Mouse (Mus musculus) heart, embryonic 10.5 days (tissue): Measurements from ENCODE around the gene Prdm16. TPM values are rescaled to one million over a fixed set of nuclear protein-coding genes. Genes with fewer than 3 reads are reported as not detected.

ENCODE experiments used
- DNase-seq: peaks from one replicate; pipeline ENCODE4 v3.0.0-alpha.2; 2017; ENCODE audit warnings: low spot score
- H3K27ac ChIP-seq: fragments of 300-500 bp; sonication (generic); 2 replicates; pipeline ENCODE4 v1.5.1; 2016; ENCODE audit warnings: mild to moderate bottlenecking
- H3K27me3 ChIP-seq: fragments of 300-500 bp; sonication (generic); 2 replicates; pipeline ENCODE4 v1.6.1; 2016; ENCODE audit warnings: mild to moderate bottlenecking; ENCODE audit not compliant: poor library complexity, insufficient read depth, severe bottlenecking
- H3K36me3 ChIP-seq: fragments of 300-500 bp; sonication (generic); 2 replicates; pipeline ENCODE4 v1.6.1; 2016; ENCODE audit warnings: mild to moderate bottlenecking, moderate library complexity
- H3K4me1 ChIP-seq: fragments of 300-500 bp; sonication (generic); 2 replicates; pipeline ENCODE4 v1.6.1; 2016; ENCODE audit warnings: mild to moderate bottlenecking
- H3K4me3 ChIP-seq: fragments of 300-500 bp; sonication (generic); 2 replicates; pipeline ENCODE4 v1.5.1; 2016; ENCODE audit warnings: mild to moderate bottlenecking, moderate library complexity
- H3K9me3 ChIP-seq: fragments of 300-500 bp; sonication (generic); 2 replicates; pipeline ENCODE4 v1.6.1; 2016; ENCODE audit warnings: mild to moderate bottlenecking, moderate library complexity
- WGBS: fragments of 180-500 bp; shearing (Covaris S2); methylation state at CpG from one replicate; pipeline ENCODE4 v1.1.7; 2016; 5-methylcytosine and 5-hydroxymethylcytosine counted together
- polyA plus RNA-seq: library from polyadenylated mRNA; unstranded; fragments of >200 nt; fragmentation: Nextera tagmentation; extraction: Ambion mirVana; gene quantifications from 2 replicates; pipeline ENCODE4 v1.2.1, GENCODE M21; 2016

Gene Prdm16
- polyA plus RNA-seq, 1 experiment from 2014 or later, result 13.9 TPM

- WGBS, result 83% methylated on average over 24 of the region's 24 CpGs
- Histone ChIP-seq H3K4me1 (peaks cover 39% of the 10 kb centered on the region), H3K36me3 (no peaks in the 10 kb centered on the region), H3K4me3 (no peak overlapping the region), H3K27ac (peak overlapping the region; percentile 2), H3K9me3 (no peaks in the 10 kb centered on the region), H3K27me3 (peaks cover 48% of the 10 kb centered on the region)
- DNase-seq, result no peak
Observed at GRCm38 (mm10) chr4:154400256-154401171, 236.2 kb downstream of the Prdm16 start.

GRCm38 (mm10) chr4:154399634-154400033, 237.0 kb downstream of the Prdm16 start:
- Histone ChIP-seq H3K9me3 (no peaks in the 10 kb centered on the region), H3K4me3 (no peak overlapping the region), H3K36me3 (no peaks in the 10 kb centered on the region), H3K27ac (0 out of 2 replicates have a peak overlapping the region, but pooled peaks have one; percentile 50), H3K27me3 (peaks cover 48% of the 10 kb centered on the region), H3K4me1 (peaks cover 47% of the 10 kb centered on the region)
- 79% methylated on average over 11 of the region's 11 CpGs for WGBS
- no peak for DNase-seq

GRCm38 (mm10) chr4:154396652-154397301, 239.9 kb downstream of the Prdm16 start:
- no peaks in the 10 kb centered on the region for H3K36me3 ChIP-seq
- no peaks in the 10 kb centered on the region for H3K9me3 ChIP-seq
- 0 out of 2 replicates have a peak overlapping the region, but pooled peaks have one; percentile 52 for H3K27ac ChIP-seq
- H3K4me3 ChIP-seq, result no peak overlapping the region
- peaks cover 62% of the 10 kb centered on the region for H3K4me1 ChIP-seq
- no peak for DNase-seq
- 89% methylated on average over 14 of the region's 14 CpGs for WGBS
- H3K27me3 ChIP-seq, result peaks cover 49% of the 10 kb centered on the region

GRCm38 (mm10) chr4:154394123-154394722, 242.4 kb downstream of the Prdm16 start:
- no peaks in the 10 kb centered on the region for H3K9me3 ChIP-seq
- WGBS, result 44% methylated on average over 7 of the region's 7 CpGs
- H3K27ac ChIP-seq, result peak overlapping the region; percentile 87
- H3K4me3 ChIP-seq, result no peak overlapping the region
- H3K36me3 ChIP-seq, result no peaks in the 10 kb centered on the region
- DNase-seq, result no peak
- peaks cover 66% of the 10 kb centered on the region for H3K4me1 ChIP-seq
- peaks cover 69% of the 10 kb centered on the region for H3K27me3 ChIP-seq

- peak overlapping the region; percentile 87 for H3K27ac ChIP-seq
- H3K4me1 ChIP-seq, result peaks cover 69% of the 10 kb centered on the region
- H3K27me3 ChIP-seq, result peaks cover 69% of the 10 kb centered on the region
- no peaks in the 10 kb centered on the region for H3K36me3 ChIP-seq
- 2% methylated on average over 18 of the region's 18 CpGs for WGBS
- DNase-seq, result peak; percentile 95
- no peak overlapping the region for H3K4me3 ChIP-seq
- H3K9me3 ChIP-seq, result no peaks in the 10 kb centered on the region
Observed at GRCm38 (mm10) chr4:154393196-154394122, 243.2 kb downstream of the Prdm16 start.

GRCm38 (mm10) chr4:154392641-154393040, 244.0 kb downstream of the Prdm16 start:
- no peak overlapping the region for H3K4me3 ChIP-seq
- peak overlapping the region; percentile 87; the same call in 1 of the 2 replicates for H3K27ac ChIP-seq
- no peak for DNase-seq
- 79% methylated on average over 1 of the region's 1 CpGs for WGBS
- H3K36me3 ChIP-seq, result no peaks in the 10 kb centered on the region
- peaks cover 77% of the 10 kb centered on the region for H3K4me1 ChIP-seq
- peaks cover 74% of the 10 kb centered on the region for H3K27me3 ChIP-seq
- H3K9me3 ChIP-seq, result no peaks in the 10 kb centered on the region

GRCm38 (mm10) chr4:154390333-154391080, 246.2 kb downstream of the Prdm16 start:
- WGBS, result 17% methylated on average over 20 of the region's 20 CpGs
- H3K27me3 ChIP-seq, result peaks cover 68% of the 10 kb centered on the region
- H3K27ac ChIP-seq, result peak overlapping the region; percentile 83
- no peaks in the 10 kb centered on the region for H3K9me3 ChIP-seq
- H3K4me3 ChIP-seq, result no peak overlapping the region
- no peak for DNase-seq
- no peaks in the 10 kb centered on the region for H3K36me3 ChIP-seq
- H3K4me1 ChIP-seq, result peaks cover 94% of the 10 kb centered on the region

- WGBS, result 64% methylated on average over 2 of the region's 2 CpGs
- peaks cover 68% of the 10 kb centered on the region for H3K27me3 ChIP-seq
- peak overlapping the region; percentile 83 for H3K27ac ChIP-seq
- H3K4me3 ChIP-seq, result no peak overlapping the region
- H3K36me3 ChIP-seq, result no peaks in the 10 kb centered on the region
- H3K9me3 ChIP-seq, result no peaks in the 10 kb centered on the region
- peaks cover 93% of the 10 kb centered on the region for H3K4me1 ChIP-seq
- DNase-seq, result no peak
Observed at GRCm38 (mm10) chr4:154389641-154390040, 247.0 kb downstream of the Prdm16 start.

GRCm38 (mm10) chr4:154386810-154387209, 249.9 kb downstream of the Prdm16 start:
- no peak overlapping the region; the same call in 1 of the 2 replicates for H3K4me3 ChIP-seq

GRCm38 (mm10) chr4:154385918-154386317, 250.8 kb downstream of the Prdm16 start:
- Histone ChIP-seq H3K36me3 (no peaks in the 10 kb centered on the region), H3K27me3 (peaks cover 84% of the 10 kb centered on the region), H3K4me3 (no peak overlapping the region), H3K9me3 (no peaks in the 10 kb centered on the region), H3K27ac (no peak overlapping the region), H3K4me1 (peaks cover 56% of the 10 kb centered on the region)
- DNase-seq, result no peak
- 66% methylated on average over 2 of the region's 2 CpGs for WGBS

More at GRCm38 (mm10) chr4:154386810-154387209, 249.9 kb downstream of the Prdm16 start:
- Histone ChIP-seq H3K36me3 (no peaks in the 10 kb centered on the region), H3K27ac (peak overlapping the region; percentile 70; the same call in 1 of the 2 replicates), H3K4me1 (peaks cover 65% of the 10 kb centered on the region), H3K9me3 (no peaks in the 10 kb centered on the region), H3K27me3 (peaks cover 86% of the 10 kb centered on the region)
- no peak for DNase-seq
- WGBS, result 29% methylated on average over 8 of the region's 8 CpGs

- 68% methylated on average over 8 of the region's 8 CpGs for WGBS
Observed at GRCm38 (mm10) chr4:154385208-154385607, 251.5 kb downstream of the Prdm16 start.

More at GRCm38 (mm10) chr4:154385208-154385607, 251.5 kb downstream of the Prdm16 start:
- Histone ChIP-seq H3K27me3 (peaks cover 77% of the 10 kb centered on the region), H3K4me3 (no peak overlapping the region), H3K9me3 (no peaks in the 10 kb centered on the region), H3K4me1 (peaks cover 49% of the 10 kb centered on the region), H3K27ac (peak overlapping the region; percentile 56), H3K36me3 (no peaks in the 10 kb centered on the region)
- no peak for DNase-seq
